Mouse (Mus musculus) G1E (cell line): ENCODE results near the gene Dgat2. TPM values are rescaled to one million over a fixed set of nuclear protein-coding genes. Genes with fewer than 3 reads are reported as not detected.

Source experiments
- ATAC-seq: 2 replicates; pipeline ENCODE4 v1.8.0; 2016; ENCODE audit warnings: mild to moderate bottlenecking; ENCODE audit not compliant: insufficient number of reproducible peaks, poor library complexity, low FRiP score, severe bottlenecking; ENCODE audit errors: extremely low read depth
- DNase-seq: peaks from one replicate; pipeline ENCODE4 v3.0.0; 2012; ENCODE audit warnings: low spot score
- H3K27me3 ChIP-seq: 2 replicates; pipeline ENCODE4 v1.6.1; 2012; ENCODE audit warnings: mild to moderate bottlenecking, low read length, inconsistent platforms; ENCODE audit not compliant: insufficient read depth
- H3K36me3 ChIP-seq: replicated peaks from 2 replicates; pipeline ENCODE3; 2012; ENCODE audit warnings: mild to moderate bottlenecking, inconsistent platforms
- H3K4me1 ChIP-seq: 2 replicates; pipeline ENCODE4 v1.6.1; 2012; ENCODE audit warnings: low read depth, low read length, inconsistent platforms, mixed read lengths; ENCODE audit not compliant: insufficient read depth
- H3K4me3 ChIP-seq: 2 replicates; pipeline ENCODE4 v1.5.1; 2012; ENCODE audit warnings: low read depth, mild to moderate bottlenecking, inconsistent platforms, low read length, moderate library complexity, mixed read lengths
- H3K9me3 ChIP-seq: replicated peaks from 2 replicates; pipeline ENCODE4 v1.6.1; 2012; ENCODE audit warnings: inconsistent platforms
- CTCF ChIP-seq: IDR thresholded peaks from 2 replicates; pipeline ENCODE4 v1.5.1; 2012; ENCODE audit warnings: low read depth, low read length, inconsistent platforms, mixed read lengths
- GATA1 ChIP-seq: IDR thresholded peaks from 2 replicates; pipeline ENCODE4 v1.6.1; 2012; ENCODE audit warnings: borderline replicate concordance, low read length, inconsistent platforms, mixed read lengths
- GATA2 ChIP-seq: IDR thresholded peaks from 2 replicates; pipeline ENCODE4 v1.6.1; 2012; ENCODE audit warnings: low read depth, low read length, inconsistent platforms, borderline replicate concordance
- POLR2AphosphoS5 ChIP-seq: IDR thresholded peaks from 2 replicates; pipeline ENCODE4 v1.6.1; 2012; ENCODE audit warnings: low read depth, low read length, inconsistent platforms; ENCODE audit not compliant: insufficient replicate concordance
- TAL1 ChIP-seq: conservative IDR thresholded peaks from 2 replicates; pipeline ENCODE4 v1.6.1; 2012; ENCODE audit warnings: low read depth, low read length, inconsistent platforms, mixed read lengths
- polyA plus RNA-seq: library from polyadenylated mRNA; stranded (reverse); fragments of >175 nt; gene quantifications from 2 replicates; pipeline ENCODE4 v1.2.3, GENCODE M21; 2012
- total RNA-seq, 2 experiments: library from RNA; stranded (forward) in 1 of 2; stranded (reverse) in 1 of 2; fragments of 200-1000 nt in 1 of 2; fragments of >200 nt in 1 of 2; fragmentation: Nextera tagmentation in 1 of 2; gene quantifications; 2 replicates each; pipeline ENCODE4 v1.2.3; 2014 to 2017

Dgat2 gene
- total and polyA plus RNA-seq, 3 experiments, result 0.08 to 0.27 TPM; not detected in 1

GRCm38 (mm10) chr7:99140984-99141918, 41.3 kb downstream of the Dgat2 start, which contains the start of gene Uvrag:
Gene Uvrag, minus strand, starts transcription at chr7:99141141.
- TF ChIP-seq CTCF (no peak), GATA2 (no peak), POLR2AphosphoS5 (no peak), GATA1 (no peak), TAL1 (no peak)
- no peaks in the 10 kb centered on the region for H3K9me3 ChIP-seq
- ATAC-seq, result peak; percentile 96
- peaks cover 21% of the 10 kb centered on the region for H3K27me3 ChIP-seq
- peaks cover 12% of the 10 kb centered on the region for H3K36me3 ChIP-seq
- peak; percentile 99 for DNase-seq
- H3K4me3 ChIP-seq, result peak within 1 kb of the TSS; percentile 93
- H3K4me1 ChIP-seq, result peaks cover 28% of the 10 kb centered on the region

- ATAC-seq (no peak), DNase-seq (no peak)
- Histone ChIP-seq H3K9me3 (peaks cover 3% of the 10 kb centered on the region), H3K27me3 (peaks cover 15% of the 10 kb centered on the region), H3K4me1 (peaks cover 25% of the 10 kb centered on the region), H3K4me3 (peak overlapping the region; percentile 93), H3K36me3 (peaks cover 20% of the 10 kb centered on the region)
- TF ChIP-seq GATA2 (no peak), POLR2AphosphoS5 (no peak), TAL1 (no peak), GATA1 (no peak), CTCF (no peak)
Observed at GRCm38 (mm10) chr7:99140511-99140910, 42.0 kb downstream of the Dgat2 start.

DNA sequence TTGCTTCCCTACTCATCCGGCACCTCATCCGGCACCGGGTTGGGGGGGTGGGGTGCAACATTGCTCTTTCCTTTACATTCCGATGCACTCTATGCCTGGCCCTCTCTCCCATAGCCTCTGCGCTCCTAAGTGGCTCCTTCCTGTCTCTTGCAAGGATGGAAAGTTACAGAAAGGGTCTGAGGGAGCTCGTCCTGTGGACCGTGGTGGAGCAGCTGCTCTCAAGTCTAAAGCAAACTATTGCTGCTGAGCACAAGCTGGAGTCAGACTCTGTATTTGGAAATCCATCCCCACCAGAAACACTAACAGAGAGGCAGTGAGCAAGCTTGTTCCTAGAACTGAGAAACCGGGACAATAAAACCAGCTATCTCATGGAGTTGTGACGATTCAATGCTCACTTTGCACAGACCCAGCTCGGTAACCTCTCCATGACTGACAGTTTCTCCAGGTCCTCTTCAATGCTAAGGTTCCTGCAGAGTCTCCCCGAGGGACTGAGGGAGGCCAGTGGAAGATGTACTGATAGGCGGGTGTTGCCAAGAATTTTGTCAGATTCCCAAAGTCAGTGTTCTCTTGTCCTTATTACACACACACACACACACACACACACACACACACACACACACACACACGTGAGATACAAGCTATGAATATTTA, 42.6 kb downstream of the Dgat2 start:
- TF ChIP-seq TAL1 (no peak), GATA1 (no peak), CTCF (no peak)
- Histone ChIP-seq H3K36me3 (peaks cover 25% of the 10 kb centered on the region), H3K4me3 (peak overlapping the region; percentile 93), H3K4me1 (peaks cover 25% of the 10 kb centered on the region), H3K9me3 (peaks cover 8% of the 10 kb centered on the region), H3K27me3 (peaks cover 11% of the 10 kb centered on the region)
- ATAC-seq (no peak), DNase-seq (peak; percentile 19)

DNA sequence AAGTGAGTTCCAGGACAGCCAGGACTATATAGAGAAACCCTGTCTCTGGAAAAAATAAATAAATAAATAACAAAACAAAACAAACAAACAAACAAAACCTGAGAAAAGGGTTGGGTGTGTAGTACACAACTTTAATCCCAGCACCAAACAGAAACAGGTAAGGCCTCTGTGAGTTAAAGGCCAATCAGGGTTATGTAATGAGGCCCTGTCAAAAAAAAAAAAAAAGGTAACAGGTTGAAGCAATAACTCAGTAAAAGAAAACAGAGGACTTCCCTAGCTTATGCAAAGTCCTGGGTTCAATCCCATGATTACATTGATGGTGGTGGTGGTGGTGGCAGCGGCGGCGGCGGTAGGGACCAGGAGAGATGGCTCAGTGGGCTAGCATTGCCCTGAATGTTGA, 45.0 kb downstream of the Dgat2 start:
- no peak for ATAC-seq
- peaks cover 37% of the 10 kb centered on the region for H3K36me3 ChIP-seq
- no peaks in the 10 kb centered on the region for H3K27me3 ChIP-seq
- H3K4me3 ChIP-seq, result no peak overlapping the region
- peaks cover 8% of the 10 kb centered on the region for H3K9me3 ChIP-seq
- no peak for DNase-seq
- peaks cover 25% of the 10 kb centered on the region for H3K4me1 ChIP-seq
- TF ChIP-seq CTCF, result no peak
- no peak for TF ChIP-seq POLR2AphosphoS5
- TF ChIP-seq TAL1, result no peak
- no peak for TF ChIP-seq GATA2
- no peak for TF ChIP-seq GATA1

- Histone ChIP-seq H3K9me3 (peaks cover 8% of the 10 kb centered on the region), H3K4me3 (no peak overlapping the region), H3K27me3 (no peaks in the 10 kb centered on the region), H3K36me3 (peaks cover 37% of the 10 kb centered on the region), H3K4me1 (peaks cover 19% of the 10 kb centered on the region)
- ATAC-seq (no peak), DNase-seq (no peak)
- TF ChIP-seq GATA1 (no peak), CTCF (no peak), TAL1 (no peak), GATA2 (no peak), POLR2AphosphoS5 (no peak)
Observed at GRCm38 (mm10) chr7:99136789-99137188, 45.7 kb downstream of the Dgat2 start.

- Histone ChIP-seq H3K27me3 (no peaks in the 10 kb centered on the region), H3K4me3 (no peak overlapping the region), H3K4me1 (peaks cover 4% of the 10 kb centered on the region), H3K36me3 (peaks cover 49% of the 10 kb centered on the region), H3K9me3 (peaks cover 8% of the 10 kb centered on the region)
- TF ChIP-seq POLR2AphosphoS5 (no peak), CTCF (no peak), GATA1 (no peak), GATA2 (no peak), TAL1 (no peak)
- DNase-seq (no peak), ATAC-seq (no peak)
Observed at GRCm38 (mm10) chr7:99133811-99134402, 48.6 kb downstream of the Dgat2 start.
